Mouse (Mus musculus): ENCODE measurements around the gene Gp5. TPM values are rescaled to one million over a fixed set of nuclear protein-coding genes. Genes with fewer than 3 reads are reported as not detected.

The Gp5 gene
- total and polyA plus RNA-seq, 3 experiments, result 59.2 to 63.1 TPM; not detected in 1

- TF ChIP-seq ELF1 (IDR thresholded peaks at IDR 0.05; ENCODE audit: low read depth, low read length) (no peak), CHD2 (IDR thresholded peaks at IDR 0.05; ENCODE audit: low read length) (no peak)
Measured at GRCm38 (mm10) chr16:30299711-30300277, 10.8 kb downstream of the Gp5 start (continued).

- Histone ChIP-seq H3K27ac (ENCODE audit: control insufficient read depth, low read depth, low read length) (no peak overlapping the region), H3K36me3 (ENCODE audit: control insufficient read depth in 1 of 2, insufficient read depth in 2 of 2, low read length in 2 of 2) (no peaks in the 10 kb centered on the region), H3K4me3 (ENCODE audit: control insufficient read depth in 1 of 2, insufficient read depth in 1 of 2, low read depth in 2 of 2, low read length in 2 of 2) (no peak overlapping the region), H3K79me2 (ENCODE audit: control insufficient read depth, insufficient read depth, low read length, poor library complexity) (no peaks in the 10 kb centered on the region), H3K27me3 (ENCODE audit: control insufficient read depth in 1 of 2, insufficient read depth in 2 of 2, low read length in 2 of 2) (peaks cover 2% of the 10 kb centered on the region in 2 experiments; a peak in 3 of 4 replicates), H3K9me3 (replicated peaks; ENCODE audit: insufficient read depth, low read length) (no peaks in the 10 kb centered on the region), H3K4me1 (ENCODE audit: control insufficient read depth in 1 of 2, insufficient read depth in 2 of 2, low read length in 2 of 2) (no peaks in the 10 kb centered on the region), H3K9ac (ENCODE audit: control insufficient read depth, low read depth, low read length, poor library complexity, severe bottlenecking) (no peak overlapping the region)
- TF ChIP-seq EP300 (IDR thresholded peaks at IDR 0.05; ENCODE audit: low read depth in 1 of 2, low read length in 2 of 2), result no peak
- no peak for TF ChIP-seq TCF12 (IDR thresholded peaks at IDR 0.05; ENCODE audit: low read depth, low read length)
- TF ChIP-seq ZKSCAN1 (IDR thresholded peaks at IDR 0.05; ENCODE audit: low read depth, low read length), result no peak
- TF ChIP-seq CTCF (IDR thresholded peaks at IDR 0.05 in 2 of 3, conservative IDR thresholded peaks at IDR 0.05 in 1 of 3; ENCODE audit: control insufficient read depth in 1 of 3, insufficient read depth in 1 of 3, low read depth in 2 of 3, low read length in 3 of 3, poor library complexity in 1 of 3, severe bottlenecking in 1 of 3), result no peak
- no peak for TF ChIP-seq KAT2A (conservative IDR thresholded peaks at IDR 0.05; ENCODE audit: low read depth, low read length)
- no peak for TF ChIP-seq E2F4 (IDR thresholded peaks at IDR 0.05; ENCODE audit: borderline replicate concordance, low read depth, low read length)
- TF ChIP-seq MEF2A (IDR thresholded peaks at IDR 0.05; ENCODE audit: extremely low read depth, insufficient replicate concordance, low read depth, low read length, poor library complexity, severe bottlenecking), result no peak
- no peak for TF ChIP-seq SMC3 (IDR thresholded peaks at IDR 0.05; ENCODE audit: low read depth, low read length)
- TF ChIP-seq ZNF384 (IDR thresholded peaks at IDR 0.05; ENCODE audit: low read depth, low read length), result no peak
- no peak for TF ChIP-seq CHD2 (IDR thresholded peaks at IDR 0.05; ENCODE audit: low read length)
- no peak for TF ChIP-seq NRF1 (IDR thresholded peaks at IDR 0.05; ENCODE audit: insufficient read depth, low read depth, low read length, poor library complexity, severe bottlenecking)
- TF ChIP-seq RAD21 (IDR thresholded peaks at IDR 0.05; ENCODE audit: low read depth, low read length), result no peak
- no peak for TF ChIP-seq MYB (IDR thresholded peaks at IDR 0.05; ENCODE audit: low read depth, low read length)
- no peak for TF ChIP-seq ZMIZ1 (IDR thresholded peaks at IDR 0.05; ENCODE audit: low read depth, low read length)
- TF ChIP-seq POLR2AphosphoS5 (IDR thresholded peaks at IDR 0.05; ENCODE audit: borderline replicate concordance, low read depth, low read length), result no peak
- TF ChIP-seq NELFE (IDR thresholded peaks at IDR 0.05; ENCODE audit: low read depth, low read length), result no peak
- no peak for TF ChIP-seq MYC (IDR thresholded peaks at IDR 0.05; ENCODE audit: low read depth, low read length)
- TF ChIP-seq POLR2AphosphoS2 (IDR thresholded peaks at IDR 0.05; ENCODE audit: low read length), result no peak
- no peak for TF ChIP-seq UBTF (IDR thresholded peaks at IDR 0.05; ENCODE audit: borderline replicate concordance, insufficient read depth, low read depth, low read length)
- no peak for TF ChIP-seq HCFC1 (IDR thresholded peaks at IDR 0.05; ENCODE audit: low read depth, low read length)
- DNase-seq (ENCODE audit: low read depth, low spot score), result no peak
Measured at GRCm38 (mm10) chr16:30297450-30297849, 13.1 kb downstream of the Gp5 start.
